Mouse (Mus musculus) ES-Bruce4 (cell line): ENCODE results near the gene Mettl7a2.

ENCODE experiments used
- CTCF ChIP-seq: IDR thresholded peaks from one replicate; pipeline ENCODE4 v1.8.1; 2011; ENCODE audit warnings: low read depth, low read length
- POLR2A ChIP-seq: IDR thresholded peaks from one replicate; pipeline ENCODE4 v1.8.1; 2011; ENCODE audit warnings: low read length; ENCODE audit not compliant: insufficient read depth

DNA sequence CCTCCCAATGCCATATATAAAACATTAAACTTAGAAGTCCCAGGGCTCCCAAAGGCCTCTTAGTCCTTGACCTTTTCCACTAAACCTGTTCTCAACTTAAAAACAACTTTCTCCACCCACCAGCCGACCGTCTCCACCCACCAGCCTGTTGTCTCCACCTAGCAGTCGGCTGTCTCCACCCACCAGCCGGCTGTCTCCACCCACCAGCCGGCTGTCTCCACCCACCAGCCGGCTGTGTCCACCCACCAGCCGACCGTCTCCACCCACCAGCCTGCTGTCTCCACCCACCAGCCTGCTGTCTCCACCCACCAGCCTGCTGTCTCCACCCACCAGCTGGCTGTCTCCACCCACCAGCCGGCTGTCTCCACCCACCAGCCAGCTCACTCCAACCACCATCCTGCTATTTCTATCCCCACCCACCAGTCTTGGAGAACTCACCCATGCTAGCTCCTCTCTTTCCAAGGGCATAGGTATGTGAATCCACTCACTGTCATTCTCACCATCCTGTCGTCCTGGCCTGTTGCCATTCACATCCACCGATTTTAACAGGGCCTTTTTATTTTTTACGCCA, 28.9 kb upstream of the Mettl7a2 start:
- no peak for TF ChIP-seq CTCF
- TF ChIP-seq POLR2A, result peak; percentile 14
